8 mouse cellular contexts compared by ENCODE assay signal in the genomic region with DNA sequence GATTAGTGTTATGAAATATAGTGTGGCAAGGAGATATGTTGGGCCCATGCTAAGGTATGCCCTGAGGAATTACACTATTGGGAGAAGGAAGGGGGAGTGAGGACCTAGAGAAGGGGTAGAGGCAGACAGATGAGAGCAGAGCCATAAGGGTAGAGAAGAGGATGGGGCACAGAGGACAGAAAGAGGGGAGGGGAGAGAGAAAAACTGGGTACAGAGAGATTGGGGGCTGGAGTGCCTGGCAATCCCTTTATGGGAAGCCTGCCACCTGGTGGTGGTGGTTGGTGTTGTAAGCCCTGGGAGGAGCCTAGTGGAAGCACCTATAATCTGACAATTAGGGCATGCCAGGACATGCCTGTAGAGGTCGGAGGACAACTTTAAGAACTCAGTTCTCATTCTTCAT. TPM values are rescaled to one million over a fixed set of nuclear protein-coding genes. Genes with fewer than 3 reads are reported as not detected.
DNase-seq lines count a peak whose midpoint lies in the region; ATAC-seq and TF ChIP-seq lines count a peak whose summit lies in the region.

No protein-coding gene starts in this region.

- peak; percentile 99 for ATAC-seq in common myeloid progenitor, adult 5-6 weeks (replicated peaks; ENCODE audit: low read depth, poor library complexity, severe bottlenecking)
- ATAC-seq in intestine, postnatal 0 days = no peak
- peak; percentile 86 for ATAC-seq in midbrain, embryonic 13.5 days

- H3K4me1 ChIP-seq in intestine, postnatal 0 days (replicated peaks; ENCODE audit: control insufficient read depth, insufficient read depth, low read length) = no peaks in the 10 kb centered on the region
- no peaks in the 10 kb centered on the region for H3K4me1 ChIP-seq in midbrain, embryonic 13.5 days (replicated peaks)

- DNase-seq in adrenal gland, adult (ENCODE audit: inconsistent age in 2 of 2, low spot score in 1 of 2) = peak; percentile 77 to 94
- peak; percentile 57 to 66 for DNase-seq in gastrocnemius, adult 8-10 months (ENCODE audit: low spot score in 2 of 2)
- peak; percentile 67 to 76 for DNase-seq in left cerebral cortex, postnatal 36 days (ENCODE audit: low spot score in 2 of 2)
- DNase-seq in skeletal muscle tissue, adult 2 months (ENCODE audit: low read depth, low spot score) = peak; percentile 36
- peak; percentile 30 for DNase-seq in yolk sac, embryonic 10.5 days (ENCODE audit: low spot score)

- H3K36me3 ChIP-seq in intestine, postnatal 0 days (ENCODE audit: control insufficient read depth, insufficient read depth) = peaks cover 33% of the 10 kb centered on the region
- peaks cover 38% of the 10 kb centered on the region for H3K36me3 ChIP-seq in midbrain, embryonic 13.5 days

- intact Hi-C loops in left cerebral cortex, postnatal 36 days (cut with DNase I) = loop anchor here (1.0 to 5.0 kb wide), 2 partner anchors 162 to 575 kb away; no protein-coding TSS in a partner anchor

- H3K4me2 ChIP-seq in intestine, postnatal 0 days (replicated peaks; ENCODE audit: low read depth) = no peak overlapping the region
- no peak overlapping the region for H3K4me2 ChIP-seq in midbrain, embryonic 13.5 days (replicated peaks)

- no peak overlapping the region for H3K4me3 ChIP-seq in intestine, postnatal 0 days (ENCODE audit: low read depth, low read length)
- no peak overlapping the region for H3K4me3 ChIP-seq in midbrain, embryonic 13.5 days (replicated peaks)

- WGBS in intestine, postnatal 0 days = 14% methylated on average over 1 of the region's 1 CpGs
- 33% methylated on average over 1 of the region's 1 CpGs for WGBS in midbrain, embryonic 13.5 days

- peak; percentile 87 for TF ChIP-seq CTCF in intestine, postnatal 0 days (IDR thresholded peaks at IDR 0.05; ENCODE audit: low read depth)

- no peak overlapping the region for H3K27ac ChIP-seq in intestine, postnatal 0 days (ENCODE audit: low read depth, low read length)
- H3K27ac ChIP-seq in midbrain, embryonic 13.5 days = no peak overlapping the region

- no peaks in the 10 kb centered on the region for H3K9me3 ChIP-seq in intestine, postnatal 0 days (ENCODE audit: control insufficient read depth)
- no peaks in the 10 kb centered on the region for H3K9me3 ChIP-seq in midbrain, embryonic 13.5 days

- no peak overlapping the region for H3K9ac ChIP-seq in intestine, postnatal 0 days (ENCODE audit: low read depth, low read length)
- no peak overlapping the region for H3K9ac ChIP-seq in midbrain, embryonic 13.5 days (replicated peaks)

- no peaks in the 10 kb centered on the region for H3K27me3 ChIP-seq in intestine, postnatal 0 days (replicated peaks; ENCODE audit: control insufficient read depth, insufficient read depth, low read length)
- no peaks in the 10 kb centered on the region for H3K27me3 ChIP-seq in midbrain, embryonic 13.5 days

RNA-seq across cellular contexts. Expression of a gene that starts 39.4 kb away (rescaled TPM):
- 2.7 and 2.8 TPM in 2 replicates for total RNA-seq in common myeloid progenitor, adult 5-6 weeks (2017)
- total RNA-seq in gastrocnemius, adult 8-10 months (2022) = 10 to 100 TPM; 17.9 to 22.5 (median 19.0) TPM
- 3.2 and 3.4 TPM in 2 replicates for polyA plus RNA-seq in intestine, postnatal 0 days (2015; fragmentation: Nextera tagmentation; extraction: Ambion mirVana)
- 10 to 100 TPM; 16.1 to 17.5 TPM for total RNA-seq in left cerebral cortex, postnatal 36 days (2021)
- polyA plus RNA-seq in midbrain, embryonic 13.5 days (2015; fragmentation: Nextera tagmentation; extraction: Ambion mirVana) = 9.9 and 10.9 TPM in 2 replicates

RNA-seq across cellular contexts. Expression of a gene that starts 47.0 kb away (rescaled TPM):
- total RNA-seq in common myeloid progenitor, adult 5-6 weeks (2017) = 6.8 and 7.5 TPM in 2 replicates
- total RNA-seq in gastrocnemius, adult 8-10 months (2022) = 10 to 100 TPM in 1 of 4 experiments, 1 to 10 TPM in 3; 7.4 to 11.7 (median 8.5) TPM
- polyA plus RNA-seq in intestine, postnatal 0 days (2015; fragmentation: Nextera tagmentation; extraction: Ambion mirVana) = 2.2 and 2.4 TPM in 2 replicates
- total RNA-seq in left cerebral cortex, postnatal 36 days (2021) = 10 to 100 TPM in 1 of 2 experiments, 1 to 10 TPM in 1; 9.1 to 12.8 TPM
- 9.0 TPM in 2 replicates for polyA plus RNA-seq in midbrain, embryonic 13.5 days (2015; fragmentation: Nextera tagmentation; extraction: Ambion mirVana)

Comparison
In these comparisons a context has a peak if more than half of its experiments do, and no peak if none do; other contexts are left out.
1. DNase-seq: peak in every context shown above with its lines; median percentile 86 in adrenal gland, adult; 72 in left cerebral cortex, postnatal 36 days; 62 in gastrocnemius, adult 8-10 months; 36 in skeletal muscle tissue, adult 2 months; 30 in yolk sac, embryonic 10.5 days.